Mouse (Mus musculus) forebrain, embryonic 11.5 days (tissue): ENCODE data around the gene Ung. TPM values are rescaled to one million over a fixed set of nuclear protein-coding genes. Genes with fewer than 3 reads are reported as not detected.

Experiments
- ATAC-seq: fragments of 200-750 bp; cut with Nextera tagmentation; replicated peaks from 2 replicates; pipeline ENCODE4 v1.8.0; 2017; ENCODE audit warnings: moderate TSS enrichment; ENCODE audit not compliant: low FRiP score
- DNase-seq: peaks from one replicate; pipeline ENCODE4 v3.0.0-alpha.2; 2017; ENCODE audit warnings: low spot score
- H3K27ac ChIP-seq: fragments of 300-500 bp; sonication (generic); 2 replicates; pipeline ENCODE4 v1.5.1; 2014; ENCODE audit warnings: low read depth, low read length
- H3K27me3 ChIP-seq: fragments of 300-500 bp; sonication (generic); 2 replicates; pipeline ENCODE4 v1.6.1; 2014; ENCODE audit warnings: mild to moderate bottlenecking, low read length, mixed read lengths; ENCODE audit not compliant: control insufficient read depth, insufficient read depth
- H3K36me3 ChIP-seq: fragments of 300-500 bp; sonication (generic); 2 replicates; pipeline ENCODE4 v1.6.1; 2014; ENCODE audit warnings: mild to moderate bottlenecking, low read length, moderate library complexity, mixed read lengths; ENCODE audit not compliant: control insufficient read depth, insufficient read depth
- H3K4me1 ChIP-seq: fragments of 300-500 bp; sonication (generic); replicated peaks from 2 replicates; pipeline ENCODE4 v1.6.1; 2014; ENCODE audit warnings: low read length, mixed read lengths; ENCODE audit not compliant: control insufficient read depth, insufficient read depth
- H3K4me2 ChIP-seq: fragments of 300-500 bp; sonication (generic); 2 replicates; pipeline ENCODE4 v1.6.1; 2014; ENCODE audit warnings: low read depth, mild to moderate bottlenecking, low read length, moderate library complexity, mixed read lengths; ENCODE audit not compliant: severe bottlenecking
- H3K4me3 ChIP-seq: fragments of 300-500 bp; sonication (generic); 2 replicates; pipeline ENCODE4 v1.5.1; 2014; ENCODE audit warnings: low read depth, low read length
- H3K9ac ChIP-seq: fragments of 300-500 bp; sonication (generic); 2 replicates; pipeline ENCODE4 v1.6.1; 2014; ENCODE audit warnings: low read length
- H3K9me3 ChIP-seq: fragments of 300-500 bp; sonication (generic); 2 replicates; pipeline ENCODE4 v1.6.1; 2016; ENCODE audit warnings: low read length, mixed read lengths; ENCODE audit not compliant: control insufficient read depth
- WGBS: fragments of 180-500 bp; shearing (Covaris S2); extraction: QIAGEN DNeasy Blood & Tissue Kit; methylation state at CpG from one replicate; pipeline ENCODE4 v1.1.7; 2014; 5-methylcytosine and 5-hydroxymethylcytosine counted together
- polyA plus RNA-seq: library from polyadenylated mRNA; unstranded; fragments of >200 nt; fragmentation: Nextera tagmentation; extraction: Ambion mirVana; gene quantifications from 2 replicates; pipeline ENCODE4 v1.2.1, GENCODE M21; 2014

Gene Ung
- polyA plus RNA-seq, 1 experiment from 2014 or later, result 49.4 TPM

DNA sequence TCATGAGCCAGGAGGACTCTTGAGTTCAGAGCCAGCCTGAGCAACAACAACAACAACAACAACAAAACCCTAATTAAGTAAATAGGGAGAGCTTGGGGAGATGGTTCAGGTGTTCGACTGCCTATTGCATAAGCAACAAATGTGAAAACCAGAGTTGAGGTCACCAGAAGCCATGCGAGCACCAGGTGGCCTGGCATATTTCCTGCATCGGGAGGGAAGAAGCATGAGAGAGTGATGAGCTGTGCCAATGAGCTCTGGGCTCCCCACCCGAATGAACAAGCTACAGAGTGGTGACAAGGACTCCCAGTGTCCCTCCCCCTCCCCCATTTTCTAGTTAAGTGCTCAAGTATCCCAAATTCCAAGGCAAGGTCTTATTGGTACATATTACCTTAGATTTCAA is 28.3 kb upstream of the Ung start:
- Histone ChIP-seq H3K36me3 (peaks cover 2% of the 10 kb centered on the region; the same call in 1 of the 2 replicates), H3K27me3 (no peaks in the 10 kb centered on the region), H3K9ac (no peak overlapping the region), H3K4me3 (no peak overlapping the region), H3K27ac (no peak overlapping the region), H3K4me1 (peaks cover 8% of the 10 kb centered on the region), H3K4me2 (no peak overlapping the region), H3K9me3 (no peaks in the 10 kb centered on the region)
- 88% methylated on average over 4 of the region's 4 CpGs for WGBS
- DNase-seq, result no peak
- no peak for ATAC-seq

GRCm38 (mm10) chr5:114102807-114103206 is 27.4 kb upstream of the Ung start:
- DNase-seq, result no peak
- Histone ChIP-seq H3K4me1 (peaks cover 8% of the 10 kb centered on the region), H3K4me2 (no peak overlapping the region), H3K4me3 (no peak overlapping the region), H3K27ac (no peak overlapping the region), H3K27me3 (no peaks in the 10 kb centered on the region), H3K9me3 (no peaks in the 10 kb centered on the region), H3K36me3 (peaks cover 2% of the 10 kb centered on the region; the same call in 1 of the 2 replicates), H3K9ac (no peak overlapping the region)
- WGBS, result 85% methylated on average over 1 of the region's 1 CpGs
- no peak for ATAC-seq

DNA sequence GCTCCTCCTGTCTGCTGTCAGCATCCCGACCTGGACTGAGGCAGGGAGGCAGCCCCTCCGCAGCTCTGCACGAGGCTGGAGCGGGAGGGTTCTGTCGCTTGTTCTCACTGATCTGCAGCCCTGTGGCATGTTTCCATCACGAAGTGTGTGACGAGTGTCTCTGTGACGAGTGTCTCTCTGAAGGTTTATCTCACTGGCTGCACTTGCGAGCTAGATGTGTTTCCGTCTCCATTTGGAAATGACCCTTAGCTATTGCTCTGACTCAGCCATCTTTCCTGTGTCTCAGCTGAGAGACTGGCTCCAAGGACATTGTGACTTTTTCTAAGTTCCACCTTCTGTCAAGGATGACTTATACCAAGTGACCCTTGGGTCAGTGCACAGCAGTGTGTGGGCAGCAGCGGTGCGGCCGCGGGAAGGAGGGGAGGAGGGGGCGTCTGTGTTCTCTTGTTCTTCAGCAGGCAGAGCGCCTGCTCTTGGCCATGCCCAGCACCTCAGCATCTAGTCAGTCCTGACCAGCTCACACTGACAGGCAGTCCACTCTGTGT is 23.7 kb upstream of the Ung start:
- Histone ChIP-seq H3K4me2 (no peak overlapping the region), H3K9ac (no peak overlapping the region), H3K36me3 (peaks cover 9% of the 10 kb centered on the region; the same call in 1 of the 2 replicates), H3K4me3 (no peak overlapping the region), H3K9me3 (no peaks in the 10 kb centered on the region), H3K27ac (no peak overlapping the region), H3K27me3 (no peaks in the 10 kb centered on the region), H3K4me1 (no peaks in the 10 kb centered on the region)
- ATAC-seq (no peak), DNase-seq (no peak)
- WGBS, result 87% methylated on average over 16 of the region's 16 CpGs

DNA sequence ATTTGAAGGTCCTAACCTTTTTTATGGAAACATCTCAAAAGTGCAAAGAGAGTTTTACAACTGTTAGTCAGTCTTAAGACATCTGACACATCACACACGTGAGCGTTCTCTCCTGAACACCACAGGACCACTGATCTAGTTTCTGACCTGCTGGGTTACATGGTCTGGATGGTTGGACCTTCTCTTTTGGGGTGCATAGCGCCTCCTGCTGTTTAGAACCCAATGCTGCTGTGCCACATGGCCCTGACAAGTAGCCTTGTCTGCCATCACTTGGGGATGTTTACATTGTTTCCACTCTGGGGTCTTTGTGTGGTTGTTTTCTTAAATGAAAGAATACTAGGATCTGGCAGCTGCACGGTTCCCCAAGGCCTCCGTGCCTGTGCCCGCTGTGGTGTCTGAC is 16.9 kb upstream of the Ung start:
- no peak for DNase-seq
- Histone ChIP-seq H3K9me3 (no peaks in the 10 kb centered on the region), H3K4me3 (no peak overlapping the region), H3K4me2 (no peak overlapping the region), H3K27me3 (no peaks in the 10 kb centered on the region), H3K27ac (no peak overlapping the region), H3K36me3 (peaks cover 5% of the 10 kb centered on the region; the same call in 1 of the 2 replicates), H3K4me1 (no peaks in the 10 kb centered on the region), H3K9ac (no peak overlapping the region)
- ATAC-seq, result no peak
- WGBS, result 89% methylated on average over 6 of the region's 6 CpGs

DNA sequence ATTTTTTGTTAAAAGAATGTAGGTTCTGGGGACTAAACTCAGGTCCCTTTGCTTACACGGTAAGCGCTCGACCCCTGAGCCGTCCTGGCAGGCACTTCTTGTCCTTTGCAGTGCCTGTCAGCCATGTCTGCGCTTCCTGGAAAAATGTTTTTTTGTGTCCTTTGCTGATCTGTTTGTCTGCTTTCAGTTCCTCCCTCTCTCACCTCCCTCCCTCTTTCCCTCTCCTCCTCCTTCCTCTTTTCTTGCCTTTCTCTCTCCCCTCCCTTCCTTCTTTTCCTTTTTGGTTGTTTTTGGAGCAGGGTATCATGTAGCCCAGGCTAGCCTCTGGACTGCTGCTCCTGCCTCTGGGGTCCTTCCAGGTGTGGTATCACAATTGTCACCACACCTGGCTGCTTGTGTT is 15.2 kb upstream of the Ung start:
- no peaks in the 10 kb centered on the region for H3K27me3 ChIP-seq
- no peak overlapping the region for H3K9ac ChIP-seq
- H3K4me1 ChIP-seq, result no peaks in the 10 kb centered on the region
- no peak overlapping the region for H3K4me3 ChIP-seq
- ATAC-seq, result no peak
- no peak overlapping the region for H3K4me2 ChIP-seq
- no peak for DNase-seq
- H3K27ac ChIP-seq, result no peak overlapping the region
- 88% methylated on average over 5 of the region's 5 CpGs for WGBS
- no peaks in the 10 kb centered on the region; the same call in 1 of the 2 replicates for H3K36me3 ChIP-seq
- no peaks in the 10 kb centered on the region for H3K9me3 ChIP-seq

DNA sequence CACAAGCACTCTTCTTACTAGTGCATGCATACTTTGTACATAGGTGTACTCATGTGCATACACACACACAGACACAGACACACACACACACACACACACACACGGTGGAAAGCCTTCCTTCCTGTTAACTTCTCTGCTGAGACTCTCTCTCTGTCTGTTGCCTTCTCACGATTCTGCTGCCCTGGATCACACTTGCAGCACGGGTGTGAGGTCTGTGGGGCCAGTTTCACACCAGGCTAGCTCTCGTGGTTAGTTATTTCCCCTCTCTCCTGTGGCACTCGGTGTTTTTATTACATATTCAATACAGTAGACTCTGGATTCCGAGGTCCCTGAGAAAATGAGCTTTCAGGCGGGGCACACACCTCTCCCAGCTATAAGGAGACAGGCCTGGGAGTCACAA is 13.6 kb upstream of the Ung start:
- WGBS, result 88% methylated on average over 7 of the region's 7 CpGs
- ATAC-seq (no peak), DNase-seq (no peak)
- no peak overlapping the region for H3K4me2 ChIP-seq
- H3K36me3 ChIP-seq, result no peaks in the 10 kb centered on the region; the same call in 1 of the 2 replicates
- no peaks in the 10 kb centered on the region for H3K27me3 ChIP-seq
- no peak overlapping the region for H3K27ac ChIP-seq
- H3K4me1 ChIP-seq, result no peaks in the 10 kb centered on the region
- no peak overlapping the region for H3K4me3 ChIP-seq
- H3K9me3 ChIP-seq, result no peaks in the 10 kb centered on the region
- no peak overlapping the region for H3K9ac ChIP-seq

GRCm38 (mm10) chr5:114119806-114120205 is 10.4 kb upstream of the Ung start:
- ATAC-seq (no peak), DNase-seq (no peak)
- H3K27me3 ChIP-seq, result no peaks in the 10 kb centered on the region
- H3K9ac ChIP-seq, result no peak overlapping the region
- H3K9me3 ChIP-seq, result no peaks in the 10 kb centered on the region
- 85% methylated on average over 4 of the region's 4 CpGs for WGBS
- no peak overlapping the region for H3K27ac ChIP-seq
- no peak overlapping the region for H3K4me2 ChIP-seq
- no peaks in the 10 kb centered on the region for H3K4me1 ChIP-seq
- H3K4me3 ChIP-seq, result no peak overlapping the region
- H3K36me3 ChIP-seq, result peaks cover 2% of the 10 kb centered on the region; the same call in 1 of the 2 replicates

DNA sequence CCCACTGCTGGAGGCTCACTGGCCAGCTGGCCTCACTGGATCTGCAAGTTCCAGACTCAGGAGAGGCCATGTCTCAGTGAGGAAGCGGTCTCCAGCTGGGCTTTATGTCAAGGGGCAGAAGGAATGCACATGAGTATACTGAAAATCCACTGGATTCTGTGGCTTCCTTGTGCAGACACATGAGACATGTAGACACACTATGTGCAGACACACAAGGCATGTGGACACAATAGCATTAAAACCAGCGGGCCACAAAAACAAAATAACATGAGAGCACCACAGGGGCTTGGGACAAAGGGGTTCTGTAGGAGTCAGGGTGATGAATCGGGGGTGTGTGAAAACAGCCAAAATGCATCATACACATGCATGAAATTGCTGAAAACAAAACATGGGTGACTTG is 4.2 kb upstream of the Ung start:
- Histone ChIP-seq H3K4me1 (no peaks in the 10 kb centered on the region; the same call in 1 of the 2 replicates), H3K9ac (no peak overlapping the region), H3K36me3 (peaks cover 2% of the 10 kb centered on the region; the same call in 1 of the 2 replicates), H3K9me3 (no peaks in the 10 kb centered on the region), H3K27ac (no peak overlapping the region), H3K4me3 (no peak overlapping the region), H3K27me3 (no peaks in the 10 kb centered on the region), H3K4me2 (no peak overlapping the region)
- ATAC-seq (no peak), DNase-seq (no peak)
- 86% methylated on average over 3 of the region's 3 CpGs for WGBS
